Mouse (Mus musculus) spleen, postnatal 10 days (tissue): ENCODE data around the gene 0610040J01Rik.

Source experiments
- DNase-seq, 2 experiments: peaks; one replicate each; pipeline ENCODE4 v3.0.0; 2021 to 2022; ENCODE audit warnings: low spot score in 2 of 2

Gene 0610040J01Rik

DNA sequence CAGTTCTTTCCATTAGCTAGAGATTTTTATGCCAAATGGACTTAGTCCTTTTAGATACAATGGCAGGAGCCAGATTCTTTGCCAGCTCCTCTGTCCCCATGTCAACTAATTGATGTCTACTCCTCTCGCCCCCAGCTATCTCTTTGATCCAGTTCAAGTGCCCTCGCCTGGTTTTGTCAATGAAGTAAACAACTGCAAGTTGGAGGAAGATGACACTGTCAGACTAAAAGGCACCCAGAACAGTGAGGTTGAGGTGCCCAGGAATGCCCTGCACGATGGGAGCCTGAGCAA lies 85.6 kb downstream of the 0610040J01Rik start:
- DNase-seq = no peak

DNA sequence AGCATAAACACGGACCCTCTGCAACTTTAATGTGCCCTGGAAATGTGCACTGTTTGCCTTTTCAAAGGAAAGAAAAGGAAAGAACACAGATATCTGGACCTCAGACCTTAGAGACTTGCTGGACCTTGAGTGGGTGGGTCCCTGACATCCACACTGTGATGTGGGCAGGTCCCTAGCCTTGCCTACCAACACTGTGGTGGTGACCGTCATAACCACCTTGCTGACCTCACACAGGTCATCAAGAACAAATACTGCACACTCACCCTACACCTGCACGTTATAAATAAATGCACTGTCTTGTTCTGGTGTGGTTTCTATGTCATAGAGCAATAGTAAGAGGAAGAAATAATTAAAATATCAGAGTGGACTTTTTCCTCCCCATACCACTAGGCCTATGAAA lies 91.2 kb downstream of the 0610040J01Rik start:
- no peak for DNase-seq

DNA sequence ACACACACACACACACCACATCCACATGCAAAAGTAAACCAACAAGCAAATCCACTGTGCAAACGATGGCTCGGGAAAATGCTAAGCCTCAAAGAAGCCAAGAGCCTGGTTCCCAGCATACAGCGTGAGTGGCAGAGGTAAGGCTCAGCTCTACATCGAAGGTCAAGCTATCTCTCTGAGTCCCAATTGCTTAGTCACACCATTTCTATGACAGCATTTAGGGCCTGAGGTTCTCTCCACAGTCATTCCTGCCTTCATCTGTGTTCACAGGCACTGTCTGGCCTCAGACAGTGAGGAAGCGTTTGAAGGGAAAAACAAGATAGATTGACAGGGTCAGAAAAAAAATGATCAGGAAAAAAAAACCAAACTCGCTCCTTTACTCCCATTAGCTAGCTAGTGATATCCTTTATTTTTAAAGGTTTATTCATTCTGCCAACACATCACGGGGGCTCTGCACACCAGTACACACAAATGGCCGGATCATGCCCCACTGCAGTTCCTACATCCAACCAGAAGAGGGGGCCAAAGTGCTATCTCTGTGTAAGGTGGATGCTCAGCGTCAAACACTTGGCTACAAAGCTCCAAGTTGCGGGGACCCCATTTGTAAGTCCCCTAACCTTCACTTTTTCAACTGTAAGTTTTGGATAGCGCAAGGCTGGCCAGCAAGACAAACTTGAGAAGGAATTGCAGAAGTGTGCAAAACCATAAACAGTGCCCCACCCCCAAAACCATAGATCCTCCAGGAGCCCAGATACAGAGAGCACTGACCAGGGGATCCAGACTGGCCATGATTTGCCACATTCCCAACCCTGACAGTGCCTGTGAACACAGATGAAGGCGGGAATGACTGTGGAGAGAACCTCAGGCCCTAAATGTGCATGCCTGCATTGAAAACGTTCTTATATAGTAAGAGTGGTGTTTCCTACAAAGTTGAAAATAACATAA lies 94.3 kb downstream of the 0610040J01Rik start:
- DNase-seq = peak; percentile 64 to 80

DNA sequence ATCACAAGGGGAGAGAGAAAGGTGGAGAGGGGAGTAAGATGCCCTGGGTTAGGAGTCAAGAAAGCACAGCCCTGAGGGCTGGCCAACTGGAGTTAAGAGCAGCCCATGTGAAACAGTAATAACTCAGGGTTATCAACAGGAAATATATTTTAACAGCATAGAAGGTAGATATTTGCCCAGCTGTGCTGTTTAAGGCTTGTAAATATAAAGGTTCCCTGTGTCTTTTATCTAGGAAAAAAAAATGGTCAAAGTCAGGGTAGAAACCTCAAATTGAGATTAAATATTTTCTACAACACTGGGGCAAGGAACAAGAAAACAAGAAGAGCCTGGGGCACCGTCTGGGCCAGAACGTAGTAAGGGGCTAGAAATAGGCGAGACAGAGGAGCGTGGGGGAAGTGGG lies 95.3 kb downstream of the 0610040J01Rik start:
- no peak for DNase-seq

DNA sequence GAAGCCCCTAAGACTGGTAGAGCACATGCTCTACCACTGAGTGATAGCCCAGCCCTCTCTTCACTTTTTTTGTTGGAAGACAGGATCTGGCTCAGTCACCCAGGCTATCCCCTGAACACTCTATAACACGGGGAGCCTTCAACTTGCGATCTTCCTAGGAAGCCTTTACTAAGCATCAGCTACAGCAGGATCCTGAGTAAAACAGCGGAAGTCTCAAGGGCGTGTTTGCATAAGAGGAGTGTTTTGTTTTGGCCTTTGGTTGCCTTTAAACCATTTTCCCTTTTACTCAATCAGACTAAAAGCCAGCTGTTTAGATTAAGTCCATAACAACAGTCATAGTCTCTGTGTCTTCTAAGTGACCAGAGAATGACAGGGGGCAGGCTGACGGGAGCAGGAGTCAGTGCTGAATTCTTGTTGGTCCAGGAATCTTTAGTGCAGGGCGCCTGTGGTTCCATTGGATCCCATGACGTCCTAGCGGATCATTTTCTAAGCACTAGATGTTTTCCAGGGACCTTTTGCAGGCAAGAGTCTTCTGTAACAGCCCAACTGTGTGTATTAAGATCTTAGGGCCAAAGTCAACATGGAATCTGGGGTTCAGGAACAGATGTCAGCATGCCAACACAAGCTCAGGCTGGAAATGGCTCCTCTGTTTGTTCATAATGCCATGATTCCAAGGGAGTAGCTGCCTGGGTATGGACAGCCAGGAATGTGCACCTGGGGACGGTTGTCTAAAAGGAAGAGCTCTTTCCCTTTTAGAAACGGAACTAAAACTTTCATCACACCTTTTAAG lies 98.2 kb downstream of the 0610040J01Rik start:
- DNase-seq = no peak

DNA sequence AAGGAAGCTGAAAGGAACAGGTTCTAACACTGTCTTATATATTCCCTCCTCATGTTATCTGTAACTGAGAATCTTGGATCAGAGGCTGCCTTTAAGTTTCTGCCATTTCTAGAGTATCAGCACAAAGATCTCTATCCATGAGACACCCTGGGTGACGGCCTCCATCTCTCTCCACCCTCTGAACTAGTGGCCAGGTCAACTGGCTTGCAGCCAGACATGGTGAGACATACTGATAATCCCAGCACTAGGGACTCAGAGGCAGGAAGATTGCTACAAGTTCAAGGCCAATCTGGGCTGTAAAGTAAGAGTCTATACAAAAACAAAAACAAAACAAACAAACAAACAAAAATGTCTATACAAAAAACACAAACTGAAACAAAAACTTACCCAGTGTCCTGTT lies 102.7 kb downstream of the 0610040J01Rik start:
- no peak for DNase-seq

DNA sequence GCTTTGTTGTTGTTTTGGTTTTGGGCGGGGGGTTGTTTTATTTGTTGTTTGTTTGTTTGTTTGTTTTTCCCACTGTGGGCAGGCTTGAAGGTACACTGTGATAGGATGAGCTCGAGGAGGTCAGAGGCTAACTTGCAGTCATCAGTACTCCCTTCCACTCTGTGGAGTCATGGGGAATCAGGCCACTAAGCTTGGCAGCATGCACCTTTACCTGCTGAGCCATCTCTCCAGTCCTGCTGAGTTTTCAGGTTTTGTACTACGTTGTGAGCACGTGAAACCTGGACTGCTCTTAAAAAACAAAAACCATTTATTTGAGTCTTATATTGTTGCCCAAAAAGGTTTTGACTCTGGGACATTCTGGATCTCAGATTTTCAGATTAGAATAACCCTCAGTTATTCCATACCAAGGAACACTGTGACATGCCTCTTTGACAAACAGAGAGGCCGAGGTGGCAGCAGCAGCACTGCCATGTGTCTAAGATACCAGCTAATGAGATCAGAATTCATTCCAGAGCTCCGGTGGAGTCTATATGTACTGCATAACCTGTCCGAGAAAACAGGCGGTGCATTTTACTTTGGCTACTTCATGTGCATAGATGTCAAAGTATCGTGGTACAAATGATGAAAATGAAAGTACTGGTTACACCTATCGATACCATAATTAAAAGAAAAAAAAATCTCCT lies 104.4 kb downstream of the 0610040J01Rik start:
- no peak for DNase-seq

DNA sequence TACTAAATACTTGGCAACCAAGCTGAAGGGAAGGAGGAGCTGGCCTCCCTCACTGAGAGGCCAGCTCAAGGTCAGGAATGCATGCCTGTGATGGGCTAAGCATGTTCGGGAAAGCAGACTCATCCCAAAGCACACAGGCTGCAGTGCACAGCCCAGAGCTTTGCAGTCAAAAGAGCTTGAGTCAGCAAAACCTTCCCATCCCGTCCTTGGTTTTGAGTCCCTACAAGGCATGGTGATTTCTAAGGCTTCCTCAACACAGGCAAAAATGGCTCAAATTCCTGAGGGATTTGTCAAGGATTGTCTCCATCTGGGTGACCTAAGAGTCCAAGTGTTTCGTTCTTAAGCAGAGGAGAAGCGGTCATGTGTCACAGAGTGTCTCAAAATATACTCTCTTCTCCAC lies 106.0 kb downstream of the 0610040J01Rik start:
- DNase-seq = no peak

DNA sequence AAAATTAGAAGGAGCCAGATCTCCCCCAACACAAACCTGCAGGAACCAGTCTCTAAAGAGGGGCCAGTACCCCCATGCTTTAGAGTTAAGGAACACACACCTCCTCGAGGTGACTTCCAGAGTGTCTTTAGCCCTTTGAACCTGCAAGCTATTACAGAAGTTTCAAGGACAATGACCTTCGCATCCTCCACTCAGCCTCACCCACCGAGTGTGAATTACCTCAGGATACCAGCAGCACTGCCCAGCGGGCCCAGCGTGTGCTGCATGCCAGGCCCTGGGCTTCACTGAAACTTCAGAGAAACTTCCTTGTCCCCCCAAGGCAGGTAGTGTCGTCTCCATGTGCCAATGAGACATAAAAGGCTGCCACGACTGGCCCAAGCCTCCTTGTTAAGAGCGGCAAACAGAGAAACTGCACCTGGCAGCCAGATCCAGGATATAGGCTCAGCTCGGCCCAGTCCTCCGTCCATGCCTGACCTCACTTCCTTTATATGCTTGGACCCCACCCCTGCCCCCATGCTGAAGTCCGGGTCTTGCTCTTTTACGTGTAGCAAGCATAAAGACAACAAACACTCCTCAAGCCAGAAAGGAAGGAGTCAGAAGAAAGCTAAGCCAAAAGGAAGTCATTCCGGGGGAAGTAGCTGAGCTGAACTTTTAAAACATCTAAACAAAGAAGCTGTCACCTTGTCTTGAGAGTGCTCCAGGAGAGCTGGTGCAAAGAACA lies 111.3 kb downstream of the 0610040J01Rik start:
- DNase-seq = no peak

DNA sequence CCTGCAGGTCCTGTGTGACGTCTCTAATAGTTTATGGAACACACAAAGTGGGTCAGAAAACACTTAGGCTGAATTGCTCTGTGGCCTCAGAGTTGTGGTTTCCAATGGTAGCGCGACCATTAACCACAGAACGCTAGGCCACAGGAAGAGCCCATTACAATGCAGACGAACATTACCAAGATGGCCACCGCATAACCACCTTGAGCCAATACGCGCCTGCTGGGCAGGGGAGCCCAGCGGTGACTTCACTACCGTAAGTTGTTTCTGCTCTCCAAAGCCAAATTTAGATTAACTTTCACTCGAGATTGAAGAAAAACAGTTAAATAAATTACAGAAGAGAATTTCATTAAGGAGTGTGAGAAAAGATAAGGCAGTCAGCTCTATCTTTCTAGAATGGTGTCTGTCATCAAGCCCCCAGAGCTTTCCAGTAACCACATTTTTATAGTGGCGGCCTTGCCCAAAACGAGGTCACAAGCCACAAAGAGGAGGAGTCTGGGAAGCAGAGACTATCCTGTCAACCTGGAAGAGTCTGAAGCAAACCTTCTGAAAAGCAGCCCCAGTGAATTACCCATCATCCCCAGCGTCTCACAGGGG lies 113.0 kb downstream of the 0610040J01Rik start:
- DNase-seq = no peak

DNA sequence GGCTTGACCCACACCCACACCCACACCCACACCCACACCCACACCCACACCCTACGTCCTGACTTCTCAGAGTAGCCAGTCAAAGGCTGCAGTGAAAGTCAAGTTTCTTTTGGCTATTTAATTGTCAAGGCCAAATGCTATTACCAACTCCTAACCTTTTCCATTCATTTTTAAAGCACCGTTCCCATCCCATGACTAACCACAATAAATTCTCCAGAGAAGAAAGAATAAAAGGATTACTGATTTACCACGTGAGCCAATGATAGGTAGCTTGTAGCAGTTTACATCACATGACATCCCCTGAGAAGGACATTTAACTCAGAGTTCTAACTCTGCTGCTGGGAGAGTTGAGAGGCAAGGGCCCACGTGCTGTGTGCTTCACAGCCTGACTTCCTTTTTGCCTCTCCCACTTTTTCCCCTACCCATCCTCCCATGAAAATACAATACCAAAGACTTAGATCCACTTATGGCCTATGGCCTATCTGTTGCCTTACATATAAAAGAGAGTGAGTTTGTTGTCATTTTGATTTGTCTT lies 118.7 kb downstream of the 0610040J01Rik start:
- DNase-seq = no peak

DNA sequence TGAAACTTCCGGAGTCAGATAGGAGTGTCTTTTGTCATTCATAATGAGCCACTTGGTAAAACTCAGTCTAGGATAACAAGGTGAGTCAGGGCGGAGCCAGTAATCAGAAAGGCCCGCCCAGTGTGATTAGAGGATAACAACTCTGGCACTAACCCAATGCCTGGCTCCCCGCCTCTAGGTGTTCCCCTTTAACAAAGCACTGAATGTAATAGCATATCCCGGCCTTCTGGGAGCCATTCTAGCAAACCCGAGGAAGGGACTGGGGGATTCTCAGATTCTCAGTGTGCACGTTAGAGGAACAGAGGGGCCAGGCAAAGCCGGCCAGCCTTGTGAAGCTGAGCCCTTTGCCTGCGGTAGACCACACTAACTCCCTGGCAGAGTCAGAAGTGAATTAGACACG lies 120.7 kb downstream of the 0610040J01Rik start:
- no peak for DNase-seq

DNA sequence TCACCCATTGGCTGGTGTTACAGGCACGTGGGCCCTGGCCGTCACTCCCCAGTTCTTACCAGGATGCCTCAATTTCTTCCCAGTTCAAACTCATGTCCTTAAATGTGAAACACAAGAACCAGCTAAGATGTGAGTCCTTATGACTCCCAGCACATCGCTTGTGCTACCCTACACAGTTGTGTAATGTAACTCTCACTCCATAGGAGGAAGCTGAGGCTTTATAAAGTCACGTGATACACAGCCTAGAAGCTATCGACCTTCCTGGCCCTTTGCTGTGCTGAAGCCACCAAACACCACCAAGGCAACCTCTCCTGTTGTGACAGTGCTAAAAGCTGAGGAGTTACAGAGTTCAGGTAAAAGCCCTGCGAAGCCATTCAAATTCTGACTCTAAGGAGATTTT lies 123.4 kb downstream of the 0610040J01Rik start:
- no peak for DNase-seq

DNA sequence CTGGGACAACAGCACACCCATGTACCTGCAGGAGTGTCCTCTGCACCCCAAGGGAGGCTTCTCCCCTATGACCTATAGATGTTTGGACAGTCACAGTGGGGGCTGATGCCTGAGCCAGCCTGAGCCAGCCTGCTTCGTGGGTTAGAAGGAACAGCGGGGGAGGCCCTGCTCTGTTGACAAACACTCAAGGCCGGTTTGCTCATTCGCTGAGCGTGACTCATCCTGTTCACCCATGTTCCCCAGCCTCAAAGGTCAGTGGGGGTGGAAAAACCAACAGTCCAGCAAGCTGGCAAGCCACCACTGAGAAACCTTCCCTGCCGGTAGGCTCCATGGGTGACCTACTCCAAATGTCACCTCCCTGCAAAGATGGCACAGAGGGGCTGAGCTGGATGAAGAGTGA lies 124.6 kb downstream of the 0610040J01Rik start:
- no peak for DNase-seq

DNA sequence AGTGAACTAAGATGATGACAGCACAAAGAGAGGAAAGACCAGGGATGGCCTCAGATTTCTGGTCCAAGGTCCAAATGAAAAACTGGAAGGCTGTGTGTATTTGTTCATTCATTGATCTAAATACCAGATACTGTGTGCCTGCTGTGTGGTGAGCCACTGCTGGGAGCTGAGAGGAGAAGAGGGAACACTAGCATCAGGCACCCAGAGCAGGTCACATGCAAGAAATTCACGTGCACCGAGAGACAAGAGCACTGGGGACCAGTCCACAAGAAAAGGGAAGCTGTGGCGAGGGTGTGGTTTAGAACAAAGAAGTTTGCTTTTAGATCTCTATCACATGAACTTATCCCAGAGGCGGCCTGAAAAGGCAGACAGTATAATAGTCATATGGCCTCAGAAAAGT lies 126.4 kb downstream of the 0610040J01Rik start:
- DNase-seq = peak in 1 of 2 experiments; percentile 53

DNA sequence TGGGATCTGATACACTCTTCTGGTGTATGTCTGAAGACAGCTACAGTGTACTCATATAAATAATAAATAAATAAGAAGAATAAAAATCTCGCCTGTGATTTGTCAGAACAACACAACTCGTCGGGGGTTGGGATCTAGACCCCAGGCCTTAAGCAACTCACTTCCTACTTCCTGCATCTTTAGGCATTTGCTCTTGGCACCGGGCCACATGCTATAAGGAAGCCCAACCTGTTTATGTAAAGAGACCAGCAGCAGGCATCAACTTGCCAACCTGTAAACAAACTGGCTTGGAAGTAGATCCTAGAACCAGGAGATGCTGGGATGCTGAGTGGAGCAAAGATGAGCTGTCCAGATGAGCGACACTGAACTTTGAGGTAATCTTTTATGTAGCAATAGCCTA lies 129.7 kb downstream of the 0610040J01Rik start:
- DNase-seq = no peak

DNA sequence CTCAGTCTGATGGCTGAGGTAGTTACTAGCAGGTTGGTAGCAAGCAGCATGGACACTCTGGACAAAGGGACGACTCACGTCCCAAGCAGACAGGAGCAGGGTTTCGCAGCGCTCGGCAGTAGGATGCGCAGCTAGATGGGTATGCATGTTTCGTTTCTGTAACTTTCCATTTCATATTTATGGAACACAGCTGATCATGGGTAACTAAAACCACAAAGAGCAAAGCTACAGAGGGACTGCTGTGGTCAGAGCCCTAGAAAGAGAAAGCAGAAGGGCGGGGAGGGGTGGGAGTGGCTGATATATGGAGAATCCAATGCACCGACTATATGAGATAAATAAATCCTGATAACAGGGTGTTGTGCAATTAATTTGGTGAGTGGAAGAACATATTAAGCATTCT lies 131.1 kb downstream of the 0610040J01Rik start:
- no peak for DNase-seq

DNA sequence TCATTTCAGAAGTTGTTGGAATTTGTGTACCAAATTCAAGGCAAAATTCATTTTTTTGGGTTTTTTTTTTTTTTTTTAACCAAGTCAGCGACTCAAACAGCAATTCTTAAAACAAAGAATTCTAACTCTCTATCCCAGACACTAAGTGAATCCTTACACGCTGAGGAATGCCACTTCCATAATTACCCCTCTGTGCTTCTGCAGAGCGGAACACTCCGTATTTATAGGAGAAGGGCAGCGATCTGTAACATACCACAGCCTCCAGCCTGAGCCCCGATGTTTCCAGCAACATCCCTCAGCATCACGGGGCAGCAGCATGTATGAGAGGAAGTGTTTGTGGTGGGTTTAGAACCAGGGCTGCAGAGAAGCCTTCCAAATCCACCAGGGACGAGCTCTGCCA lies 135.4 kb downstream of the 0610040J01Rik start:
- no peak for DNase-seq

DNA sequence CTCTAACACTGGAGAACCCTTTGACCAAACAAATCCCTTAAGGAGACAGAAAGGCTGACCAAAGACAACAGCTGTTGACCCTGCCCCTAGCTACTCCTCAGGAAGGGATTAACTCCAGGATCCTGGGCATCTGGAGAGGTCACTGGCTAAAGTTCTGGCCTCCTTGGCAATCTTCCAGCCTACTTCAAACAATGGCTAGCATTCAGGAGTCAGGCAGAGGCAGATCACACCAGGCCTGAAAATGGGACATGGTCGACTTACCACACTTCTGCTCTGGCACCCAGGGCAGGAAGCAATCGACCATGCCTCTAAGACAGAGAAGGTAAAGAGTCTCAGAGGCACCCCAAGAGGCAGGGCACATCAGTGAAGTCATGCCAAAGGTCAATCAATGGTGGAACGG lies 137.0 kb downstream of the 0610040J01Rik start:
- DNase-seq = no peak
